Mouse (Mus musculus): ENCODE data around the gene Lig1. TPM values are rescaled to one million over a fixed set of nuclear protein-coding genes. Genes with fewer than 3 reads are reported as not detected.

Lig1 gene
- total RNA-seq, 2 experiments from 2014 or later, result 0.91 to 1.4 TPM

DNA sequence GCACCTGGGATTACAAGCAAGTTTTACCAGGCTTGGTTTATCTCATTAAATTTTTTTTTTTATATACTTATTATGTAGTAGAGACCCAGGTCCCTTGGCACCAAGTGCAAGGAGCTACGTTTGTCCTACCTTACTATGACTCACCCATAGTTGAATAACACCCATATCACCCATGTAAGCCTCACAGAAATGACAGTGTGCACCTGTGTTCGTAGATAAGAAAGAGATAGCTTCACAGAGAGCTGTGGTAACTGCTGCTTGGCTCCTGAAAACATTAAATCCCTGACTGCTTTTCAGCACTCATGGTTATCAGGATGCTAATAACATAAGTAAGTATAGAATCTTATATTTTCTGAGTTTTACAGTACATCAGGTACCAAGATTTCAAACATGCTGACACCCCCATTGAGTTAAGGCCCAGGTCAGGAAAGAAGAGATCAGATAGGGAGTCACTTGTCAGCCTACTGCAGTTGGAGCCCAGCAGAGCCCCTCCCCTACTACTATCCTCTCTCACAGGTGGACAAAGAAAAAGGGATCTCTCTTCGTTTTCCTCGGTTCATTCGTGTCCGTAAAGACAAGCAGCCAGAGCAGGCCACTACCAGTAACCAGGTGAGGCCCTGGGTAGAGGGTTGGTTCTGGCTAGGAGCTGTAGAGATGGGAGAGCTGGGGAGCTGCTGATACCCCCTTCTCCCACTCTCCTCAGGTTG lies 33.6 kb downstream of the Lig1 start:
- no peak for DNase-seq (ENCODE audit: low spot score)

DNA sequence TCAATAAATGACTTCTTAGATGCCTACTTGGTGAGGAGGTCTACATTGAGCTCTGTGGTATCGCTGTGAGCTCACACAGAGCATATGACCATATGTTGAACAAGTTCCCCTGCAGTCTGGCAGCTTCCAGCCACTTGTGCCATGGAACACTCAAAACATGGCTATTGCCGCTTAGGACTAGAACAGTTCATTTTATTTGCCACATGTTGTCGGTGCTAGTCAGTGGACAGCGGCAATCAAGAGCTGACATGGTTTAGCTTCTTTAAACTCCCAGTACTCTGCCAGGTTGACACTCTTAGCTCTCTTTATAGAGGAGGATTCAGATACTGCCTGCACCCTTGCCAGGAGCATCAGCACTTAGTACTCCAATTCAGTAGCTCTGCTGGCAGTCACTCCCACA lies 34.3 kb downstream of the Lig1 start:
- DNase-seq (ENCODE audit: low spot score), result no peak

DNA sequence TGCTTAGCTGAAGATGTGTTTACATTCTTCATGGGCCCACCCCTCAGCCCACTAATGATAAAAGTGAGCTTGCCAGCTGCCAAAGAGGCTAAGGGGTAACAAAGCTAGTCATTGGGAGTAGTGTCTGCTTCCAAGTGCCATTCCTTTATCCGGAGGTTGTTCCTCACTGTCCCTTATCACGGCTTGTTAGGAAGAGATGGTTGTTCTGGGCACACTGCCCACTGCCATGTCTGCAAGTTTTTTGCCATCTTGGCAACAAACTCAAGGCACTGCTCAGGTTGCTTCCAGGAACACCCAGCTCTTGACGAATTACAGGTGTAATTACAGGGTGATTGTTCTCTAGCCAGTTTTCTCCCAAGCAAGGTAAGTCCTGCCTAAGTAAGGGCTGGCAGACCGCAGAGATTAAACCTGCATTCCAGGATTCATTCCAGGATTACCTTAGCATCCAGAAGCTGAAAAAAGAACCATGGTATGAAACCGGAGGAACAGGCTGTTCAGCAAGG lies 37.1 kb downstream of the Lig1 start:
- DNase-seq (ENCODE audit: low spot score), result peak; percentile 10

DNA sequence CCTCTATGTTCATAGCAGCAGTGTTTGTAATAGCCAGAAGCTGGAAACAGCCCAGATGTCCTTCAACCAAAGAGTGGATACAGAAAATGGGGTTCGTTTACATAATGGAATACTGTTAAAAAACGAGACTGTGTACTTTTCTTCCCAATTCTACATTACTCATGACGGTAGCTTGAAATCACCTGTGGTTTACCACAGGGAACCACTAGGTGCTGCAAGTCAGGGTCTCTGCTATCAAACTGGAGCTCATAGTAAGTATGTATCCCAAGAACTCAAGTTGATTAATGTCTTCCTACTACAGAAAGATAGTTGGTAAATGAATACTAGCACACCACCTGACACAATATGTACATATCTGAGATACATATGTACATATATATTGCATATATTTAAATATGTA lies 44.3 kb downstream of the Lig1 start:
- no peak for DNase-seq (ENCODE audit: low spot score)

DNA sequence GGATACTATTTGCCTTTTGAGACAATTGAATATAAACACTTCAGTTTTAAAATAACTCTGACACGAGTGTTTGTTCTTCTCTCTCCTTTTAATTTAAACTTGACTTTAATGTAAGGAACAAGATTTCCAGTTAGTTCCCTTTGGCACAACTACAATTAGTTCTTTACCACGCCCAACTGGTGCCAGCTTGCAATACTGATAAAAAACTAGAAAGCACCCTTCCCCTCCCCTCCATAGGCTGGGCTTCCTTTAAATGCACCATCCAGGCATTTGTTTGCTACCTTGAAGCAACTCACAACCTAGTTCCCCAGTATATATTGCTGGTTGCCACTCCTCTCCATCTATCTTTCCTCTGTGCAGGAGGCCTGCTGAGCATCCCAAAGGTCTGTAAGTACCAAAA lies 47.2 kb downstream of the Lig1 start, which contains the start of gene Pla2g4c:
Gene Pla2g4c, plus strand, starts transcription at position 340 of the 400 bp plus-strand sequence.
- DNase-seq (ENCODE audit: low spot score), result no peak

DNA sequence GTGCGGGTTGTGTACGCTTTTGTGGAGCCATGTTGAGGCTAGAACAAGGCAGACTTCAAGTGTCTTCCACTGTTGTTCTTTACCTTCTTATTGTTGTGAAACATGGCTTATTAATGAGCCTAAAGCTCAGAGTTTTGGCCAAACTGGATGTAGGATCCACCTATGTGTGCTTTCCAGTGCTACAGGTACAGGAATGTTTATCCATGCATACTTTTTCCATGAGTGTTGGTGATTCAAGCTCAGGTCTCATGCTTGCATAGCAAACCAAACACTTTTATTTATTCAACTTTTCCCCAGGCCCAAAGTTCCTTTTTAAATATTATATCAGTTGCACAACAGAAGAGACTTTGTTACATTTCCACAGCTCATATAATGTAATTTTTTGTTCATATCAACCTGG lies 53.5 kb downstream of the Lig1 start:
- DNase-seq (ENCODE audit: low spot score), result no peak

DNA sequence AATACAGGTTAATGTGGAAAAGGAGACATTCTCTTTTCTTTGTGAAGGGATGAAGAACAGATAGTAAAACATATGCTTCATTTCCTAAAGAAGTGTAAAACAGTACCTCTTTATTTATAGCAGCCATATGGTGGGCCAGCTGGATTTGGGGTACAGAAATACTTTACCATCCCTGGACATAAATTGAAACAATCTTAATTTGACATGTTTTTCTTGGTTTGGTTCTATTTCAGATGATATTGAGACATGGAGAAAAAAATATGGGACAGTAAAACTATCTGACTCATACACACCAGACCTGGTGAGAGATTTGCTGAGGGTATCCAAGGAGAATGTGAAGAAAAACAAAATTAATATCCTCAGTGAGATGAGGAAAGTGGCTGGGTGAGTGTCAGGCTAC lies 78.9 kb downstream of the Lig1 start:
- DNase-seq (ENCODE audit: low spot score), result no peak

Other genes starting within 250 kb of the Lig1 start
- 100 to 1,000 TPM in 1 of 2 experiments, 10 to 100 TPM in 1; 95.4 to 103 TPM for gene Chmp2a, start 242.5 kb upstream of the Lig1 start, total RNA-seq (2021)
- 100 to 1,000 TPM; 148 to 149 TPM for gene Ube2m, start 239.0 kb upstream of the Lig1 start, total RNA-seq (2021)
- under 1 TPM; 0.62 to 0.71 TPM for gene Mzf1, start 222.5 kb upstream of the Lig1 start, total RNA-seq (2021)
- not detected for gene Vmn1r85, start 182.1 kb upstream of the Lig1 start, total RNA-seq (2021)
- gene Vmn1r86, start 157.4 kb upstream of the Lig1 start, total RNA-seq (2021), result not detected
- gene Vmn1r87, start 137.1 kb upstream of the Lig1 start, total RNA-seq (2021), result not detected
- under 1 TPM; 0.05 to 0.09 TPM for gene Vmn1r88, start 117.7 kb upstream of the Lig1 start, total RNA-seq (2021)
- gene Vmn1r89, start 64.3 kb upstream of the Lig1 start, total RNA-seq (2021), result not detected
- gene Zswim9, start 1.4 kb downstream of the Lig1 start, total RNA-seq (2021), result 10 to 100 TPM; 13.6 to 14.7 TPM
- gene Pla2g4c, start 47.4 kb downstream of the Lig1 start, total RNA-seq (2021), result not detected
- not detected for gene Cabp5, start 120.8 kb downstream of the Lig1 start, total RNA-seq (2021)
- gene Bsph1, start 173.6 kb downstream of the Lig1 start, total RNA-seq (2021), result not detected

Measured in gastrocnemius, adult 18-20 months (tissue).